Mouse (Mus musculus): ENCODE data around the gene Aldh18a1.

- TF ChIP-seq CTCF (IDR thresholded peaks at IDR 0.05; ENCODE audit: extremely low read depth, insufficient read depth, insufficient read length, insufficient replicate concordance) (no peak), POLR2A (IDR thresholded peaks at IDR 0.05; ENCODE audit: low read depth, low read length) (no peak; the same call in 1 of the 2 replicates)
These were observed at the start of gene Aldh18a1 for GRCm38 (mm10) chr19:40588293-40588654.

Data from spleen, adult 2 months (tissue).